Mouse (Mus musculus) cerebellum, postnatal 36 days (tissue): ENCODE data around the gene Slc16a8.
"Not testable (repeated sequence)": the region's sequence is repeated elsewhere in the genome, so short reads cannot be mapped to it uniquely, and the experiment has no call there.

ENCODE experiments used
- DNase-seq, 2 experiments: peaks; one replicate each; pipeline ENCODE4 v3.0.0; 2021 to 2022; ENCODE audit warnings: mixed read lengths in 2 of 2

Gene Slc16a8

DNA sequence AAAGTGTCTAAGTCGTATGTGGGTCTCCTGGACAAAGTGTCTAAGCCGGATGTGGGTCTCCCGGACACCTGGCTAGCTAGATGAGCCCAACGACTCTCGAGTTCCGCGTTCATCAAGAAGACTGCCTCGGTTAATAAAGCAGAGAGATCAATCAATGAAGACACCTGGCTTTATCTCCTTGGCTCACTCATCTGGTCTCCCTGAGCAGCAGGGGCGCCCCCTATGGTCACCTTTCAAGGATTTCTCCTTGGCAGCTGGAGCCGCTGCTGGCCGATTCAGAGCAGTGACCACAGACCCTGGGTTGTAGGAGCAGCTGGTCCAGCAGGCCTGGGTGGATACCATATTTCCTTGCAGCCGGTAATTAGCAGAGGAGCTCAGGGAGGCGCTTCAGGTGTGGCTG is 7.8 kb upstream of the Slc16a8 start:
- DNase-seq: no peak

DNA sequence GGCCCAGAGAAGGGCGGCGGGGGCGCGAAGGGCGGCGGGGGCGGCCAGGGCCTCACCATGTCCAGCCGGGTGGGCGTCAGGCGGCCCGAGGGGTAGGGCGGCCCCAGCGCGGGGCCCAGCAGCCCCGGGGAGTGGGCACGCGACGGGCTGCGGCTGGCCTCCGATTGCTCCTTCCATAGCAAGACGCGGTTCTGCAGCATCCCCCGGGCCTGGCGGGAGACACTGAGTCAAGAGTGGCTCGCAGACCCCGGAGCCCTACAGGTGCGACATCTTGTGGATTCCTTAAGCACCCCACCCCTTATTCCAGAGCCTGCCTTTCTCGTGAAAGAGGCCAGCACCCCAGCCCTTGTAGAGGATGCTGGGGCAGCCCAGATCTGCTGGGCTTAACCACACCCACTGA is 7.2 kb upstream of the Slc16a8 start:
- no peak for DNase-seq

DNA sequence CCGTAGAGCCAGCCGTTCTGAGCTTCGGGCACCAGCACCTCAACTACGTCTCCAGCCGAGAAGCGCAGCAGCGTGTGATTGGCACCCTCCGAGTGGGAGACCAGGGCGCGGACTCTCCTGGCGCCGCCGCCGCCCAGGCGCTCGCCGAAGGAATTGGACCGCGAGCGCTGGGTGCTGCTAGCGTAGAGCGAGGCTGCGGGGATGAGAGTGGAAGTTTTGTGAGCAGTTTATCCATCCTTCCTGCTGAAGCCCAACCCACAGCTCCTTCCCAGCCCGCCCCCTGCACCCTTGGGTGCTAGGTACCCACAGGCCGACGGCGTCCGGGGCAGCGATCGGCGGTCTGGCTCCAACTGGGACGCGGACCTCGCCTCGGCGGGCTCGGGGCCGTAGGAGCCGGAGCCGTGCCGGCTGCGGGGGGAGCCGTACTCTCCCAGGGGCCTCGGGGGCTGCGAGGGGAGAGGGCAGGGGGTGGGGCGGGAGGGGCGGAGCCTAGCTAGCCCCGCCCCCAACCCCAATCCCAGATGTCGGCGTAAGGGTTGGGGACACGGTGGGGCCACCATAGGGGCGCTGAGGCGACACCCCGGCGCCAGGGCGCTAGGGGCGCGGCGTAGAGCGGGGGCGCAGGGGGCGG is 6.6 kb upstream of the Slc16a8 start:
- DNase-seq: no peak

DNA sequence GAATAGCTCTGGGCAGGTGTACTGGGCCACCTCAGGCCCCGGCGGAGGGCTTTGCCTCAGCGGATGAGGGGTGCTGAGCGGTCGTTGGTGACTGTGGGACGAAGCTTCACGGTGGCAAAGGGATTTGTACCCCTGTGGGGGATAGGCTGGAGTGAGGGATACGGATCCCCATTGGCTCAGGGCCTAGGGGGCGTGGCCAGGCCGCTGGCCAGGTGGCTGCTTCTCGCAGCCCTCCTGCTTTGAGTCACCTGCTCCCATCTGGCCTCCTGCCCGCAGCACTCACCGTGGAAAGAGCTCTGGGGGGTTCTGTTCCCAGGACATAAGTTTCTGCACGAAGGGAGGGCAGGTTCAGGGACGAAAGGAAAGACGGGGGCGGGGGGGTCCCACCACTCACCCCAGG is 4.0 kb upstream of the Slc16a8 start:
- no peak for DNase-seq

DNA sequence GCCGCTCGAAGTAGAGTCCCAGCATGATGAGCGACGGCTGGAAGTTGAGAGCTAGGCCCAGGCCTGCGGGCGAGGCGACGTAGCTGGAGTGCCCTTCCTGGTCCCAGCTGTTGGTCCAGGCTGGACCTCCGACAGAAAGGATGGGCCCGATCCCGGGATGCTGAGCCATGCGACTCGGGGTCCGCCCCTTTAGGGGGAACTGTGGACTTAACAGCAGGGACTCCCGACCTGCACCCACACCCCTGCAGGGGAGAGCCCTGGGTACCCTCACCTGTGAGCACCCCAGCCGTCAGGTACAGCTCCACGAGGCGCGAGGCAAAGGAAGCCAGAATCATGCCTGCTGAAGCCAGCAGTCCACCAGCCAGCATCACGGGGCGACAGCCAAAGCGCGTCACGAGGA is 2.0 kb downstream of the Slc16a8 start:
- no peak for DNase-seq

DNA sequence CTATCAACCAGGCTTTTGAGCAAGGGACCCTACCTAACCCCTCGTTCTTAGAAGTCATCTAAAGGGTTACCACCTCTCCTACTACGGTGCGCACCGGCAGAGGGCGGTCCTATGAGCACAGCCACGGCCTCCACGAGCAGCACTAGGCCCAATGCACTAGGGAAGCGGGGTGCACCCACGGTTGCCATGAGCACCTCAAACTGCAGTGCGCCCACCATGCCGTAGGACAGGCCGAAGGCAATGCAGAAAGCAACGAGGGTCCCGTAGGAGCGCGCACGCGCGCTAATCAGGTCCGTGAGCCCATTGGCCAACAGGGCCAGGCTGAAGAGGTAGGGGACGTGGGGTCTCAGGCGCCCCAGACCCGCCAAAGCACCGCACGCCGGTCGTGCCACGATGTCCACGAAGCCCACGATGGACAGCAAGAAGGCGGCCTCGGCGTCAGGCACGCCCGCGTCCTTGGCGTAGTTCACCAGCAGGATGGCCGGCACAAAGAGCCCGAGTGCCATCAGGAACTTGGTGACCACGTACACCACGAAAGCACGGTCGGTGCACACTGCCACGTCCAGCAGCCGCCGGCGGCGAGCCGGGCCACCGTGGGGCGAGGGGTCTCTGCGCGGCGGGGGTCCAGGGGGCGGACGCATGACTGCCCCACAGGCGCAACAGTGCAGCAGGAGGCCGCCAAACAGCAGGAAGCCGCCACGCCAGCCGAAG is 2.6 kb downstream of the Slc16a8 start:
- peak; percentile 21 to 27 for DNase-seq

DNA sequence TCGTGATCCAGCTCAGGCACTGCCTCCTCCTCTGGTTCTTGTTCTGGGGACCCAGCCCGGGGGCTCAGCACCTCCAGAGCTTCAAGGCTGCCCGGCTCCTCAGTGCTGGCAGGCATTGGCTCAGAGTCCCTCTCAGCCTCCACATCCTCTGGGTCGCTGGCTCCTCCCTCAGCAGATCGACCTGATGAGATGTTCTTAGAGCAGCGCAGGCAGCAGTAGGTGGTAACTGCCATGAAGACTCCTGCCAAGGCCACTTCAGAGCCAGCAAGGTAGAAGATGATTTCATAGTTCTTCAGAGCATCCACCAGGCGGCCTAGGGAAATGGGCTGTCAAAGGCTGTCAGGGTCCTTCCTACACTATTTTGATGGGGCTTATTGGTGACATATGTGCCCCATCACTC is 3.4 kb downstream of the Slc16a8 start:
- DNase-seq: no peak

DNA sequence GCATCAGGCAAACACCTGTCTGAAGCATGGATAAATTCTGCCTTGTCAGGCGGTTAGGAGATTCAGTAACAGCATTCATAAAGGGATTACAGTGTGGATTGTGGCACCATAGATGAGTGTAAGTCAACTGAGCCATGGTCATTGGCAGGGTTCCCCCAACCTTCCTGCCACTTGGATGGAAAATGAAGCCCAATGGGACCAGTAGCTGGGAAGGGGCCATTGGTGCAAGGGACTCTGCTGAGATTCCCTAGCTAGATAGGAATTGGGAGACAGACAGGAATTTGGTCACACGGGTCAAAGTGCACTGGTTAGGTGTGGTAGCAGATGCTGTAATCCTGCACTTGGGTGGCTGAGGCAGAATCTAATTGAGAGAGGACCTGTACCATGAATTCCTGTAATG is 4.3 kb downstream of the Slc16a8 start:
- no peak for DNase-seq

DNA sequence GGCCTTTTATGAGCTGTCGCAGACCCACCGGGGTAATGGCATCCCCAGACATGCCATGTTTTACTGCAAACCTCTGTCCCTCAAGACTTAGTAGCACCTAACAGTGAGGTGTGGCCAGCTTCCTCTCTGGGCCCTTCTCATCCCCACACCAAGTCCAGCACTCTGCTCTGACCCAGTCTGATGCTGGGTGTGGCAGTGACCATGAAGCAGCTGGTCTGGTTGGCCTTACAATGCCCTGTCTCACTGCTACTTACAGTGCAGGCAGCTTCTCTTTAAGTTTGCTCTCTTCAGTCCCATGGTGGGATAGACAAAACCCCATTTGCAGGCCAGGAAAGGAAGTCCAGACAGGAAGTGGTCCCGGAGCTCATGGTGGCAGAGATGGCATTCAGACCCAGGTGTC is 9.2 kb downstream of the Slc16a8 start:
- DNase-seq: no peak

DNA sequence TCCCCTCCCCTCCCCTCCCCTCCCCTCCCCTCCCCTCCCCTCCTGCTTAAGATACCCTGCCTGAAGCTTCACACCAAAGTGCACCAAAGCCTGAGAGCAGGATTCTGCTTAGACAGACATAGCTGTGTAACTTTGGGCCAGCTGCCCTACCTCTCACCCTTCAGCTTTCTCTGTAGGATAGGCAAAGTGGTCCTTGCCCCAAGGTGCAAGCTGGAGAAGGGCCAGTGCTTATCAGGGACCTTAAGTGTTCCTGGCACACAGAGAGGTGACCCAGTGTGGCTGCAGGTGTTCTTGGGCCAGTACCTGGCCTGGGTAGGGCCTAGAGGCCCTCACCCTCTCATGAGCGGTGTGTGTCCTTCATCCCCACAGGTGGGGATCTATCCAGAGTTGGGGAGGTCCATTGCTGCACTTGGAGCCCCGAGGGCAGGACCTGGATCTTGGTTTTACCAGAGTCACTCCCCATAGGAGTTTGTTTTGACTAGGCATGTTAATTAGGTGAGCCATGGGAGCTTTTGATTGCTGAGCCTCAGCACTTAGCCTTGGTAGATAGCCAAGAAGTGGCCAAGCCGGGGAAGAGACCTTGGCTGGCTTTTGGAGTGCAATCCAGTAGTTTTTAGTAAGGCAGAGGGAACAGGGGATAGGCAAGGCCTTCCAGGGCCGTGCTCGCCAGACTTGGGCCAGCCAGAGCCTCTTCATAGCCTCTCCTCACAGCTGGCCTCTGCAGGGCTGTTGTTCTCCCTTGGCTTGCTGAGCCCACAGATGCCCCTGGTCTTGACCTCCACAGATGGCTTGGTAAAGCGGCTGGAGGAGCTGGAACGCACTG is 10.3 kb downstream of the Slc16a8 start:
- no peak for DNase-seq

DNA sequence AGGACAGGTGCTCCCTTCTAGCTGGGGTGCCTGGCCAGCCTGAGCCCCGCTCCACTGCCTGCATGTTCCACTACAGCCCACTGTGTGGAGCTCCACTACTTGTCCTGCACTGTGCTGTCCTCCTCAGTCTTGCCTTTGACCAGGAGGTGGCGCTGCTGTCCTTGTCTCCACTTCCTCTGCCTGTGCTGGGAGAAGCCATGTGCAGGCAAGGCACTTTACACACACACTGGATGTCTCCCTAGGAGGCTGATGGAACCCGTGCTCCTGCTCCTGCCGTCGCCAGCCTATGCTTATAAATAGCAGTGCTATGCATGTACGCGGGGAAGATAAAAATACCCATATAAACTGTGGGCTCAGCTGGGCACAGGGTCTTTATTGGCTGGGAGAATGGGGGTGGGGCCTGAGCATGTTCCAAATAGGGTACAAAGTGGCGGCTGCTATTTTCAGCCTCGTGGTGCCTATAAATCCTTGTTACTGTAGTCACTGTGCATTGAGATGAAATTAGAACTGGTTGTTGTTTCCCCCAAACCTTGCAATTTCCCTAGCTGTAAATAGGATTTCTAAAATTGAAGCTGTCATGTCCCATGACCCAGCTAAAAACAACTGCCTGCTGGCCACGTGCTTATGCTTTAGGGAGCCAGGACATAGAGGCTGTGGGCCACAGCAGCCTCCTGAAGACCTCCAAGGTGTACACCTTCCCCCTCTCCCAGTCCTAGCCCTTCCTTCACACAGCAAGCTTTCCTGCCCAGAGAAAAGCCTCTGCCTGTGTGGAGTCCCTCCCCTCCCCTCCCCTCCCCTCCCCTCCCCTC is 11.1 kb downstream of the Slc16a8 start:
- DNase-seq: peak; percentile 93 to 97

DNA sequence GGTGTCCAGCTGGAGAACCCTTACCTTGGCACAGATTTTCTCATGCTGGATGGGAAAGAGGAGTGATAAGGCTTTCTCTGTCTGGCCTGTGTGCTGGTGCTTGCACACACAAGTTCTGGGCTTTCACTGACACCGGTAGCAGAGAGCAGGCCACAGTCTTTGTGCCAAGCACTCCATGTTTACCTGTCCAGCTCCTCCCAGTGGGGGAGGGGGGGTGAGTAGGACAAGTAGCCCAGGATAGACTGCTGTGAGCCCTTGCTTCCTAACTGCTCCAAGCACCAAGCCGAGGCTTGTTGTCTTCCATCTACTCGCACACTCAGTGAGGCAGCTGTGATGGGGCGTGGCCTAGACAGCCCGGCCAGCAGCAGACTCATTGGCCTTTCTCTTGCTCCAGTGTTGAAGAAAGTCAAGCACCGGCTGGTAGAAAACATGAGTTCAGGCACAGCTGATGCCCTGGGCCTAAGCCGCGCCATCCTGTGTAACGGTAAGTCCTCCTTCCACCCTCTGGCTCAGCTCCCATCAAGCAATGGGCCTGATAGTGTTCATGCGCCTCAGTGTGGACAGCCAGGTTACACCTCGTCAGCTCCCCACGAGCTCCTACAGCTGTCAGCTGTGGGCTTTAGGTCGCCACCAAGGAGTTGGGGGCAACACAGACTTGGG is 11.9 kb downstream of the Slc16a8 start:
- no peak for DNase-seq

DNA sequence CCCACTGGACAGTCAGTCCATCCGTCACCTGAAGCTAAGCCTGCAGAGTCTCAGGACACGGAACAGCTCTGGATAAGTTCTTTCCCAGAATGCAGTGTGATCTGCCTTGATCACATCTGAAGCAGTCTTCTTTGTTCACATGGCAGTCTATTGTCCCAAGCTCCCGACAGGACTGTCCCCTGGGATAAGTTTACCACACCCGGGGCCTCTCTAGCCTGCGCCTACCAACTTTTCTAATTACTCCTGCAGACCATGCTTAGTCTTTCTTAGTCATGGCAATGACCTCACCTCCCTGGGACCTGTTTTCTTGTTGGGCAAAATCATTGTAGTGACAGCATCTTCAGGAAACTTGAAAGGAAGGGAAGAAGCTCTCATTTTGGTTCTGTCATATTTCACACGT is 16.5 kb downstream of the Slc16a8 start:
- no peak for DNase-seq

DNA sequence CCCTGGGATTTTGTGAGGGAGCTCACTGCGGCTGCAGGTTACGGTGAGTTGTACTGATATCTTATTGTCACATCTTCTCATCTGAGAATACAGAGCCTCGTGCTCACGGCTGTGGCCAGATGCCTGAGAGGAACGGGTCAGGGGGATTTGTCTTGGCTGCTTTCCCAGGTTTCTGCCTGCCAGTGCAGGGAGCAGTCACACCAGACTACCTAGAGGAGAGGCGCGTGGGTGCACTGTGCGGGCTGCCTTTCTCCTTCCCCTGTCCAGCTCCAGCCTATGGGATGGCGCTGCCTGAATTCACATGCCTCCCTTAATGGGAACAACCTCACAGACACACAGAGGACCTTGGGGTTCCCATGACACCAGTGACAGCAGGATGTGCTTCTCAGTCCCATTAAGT is 19.3 kb downstream of the Slc16a8 start:
- DNase-seq: no peak

DNA sequence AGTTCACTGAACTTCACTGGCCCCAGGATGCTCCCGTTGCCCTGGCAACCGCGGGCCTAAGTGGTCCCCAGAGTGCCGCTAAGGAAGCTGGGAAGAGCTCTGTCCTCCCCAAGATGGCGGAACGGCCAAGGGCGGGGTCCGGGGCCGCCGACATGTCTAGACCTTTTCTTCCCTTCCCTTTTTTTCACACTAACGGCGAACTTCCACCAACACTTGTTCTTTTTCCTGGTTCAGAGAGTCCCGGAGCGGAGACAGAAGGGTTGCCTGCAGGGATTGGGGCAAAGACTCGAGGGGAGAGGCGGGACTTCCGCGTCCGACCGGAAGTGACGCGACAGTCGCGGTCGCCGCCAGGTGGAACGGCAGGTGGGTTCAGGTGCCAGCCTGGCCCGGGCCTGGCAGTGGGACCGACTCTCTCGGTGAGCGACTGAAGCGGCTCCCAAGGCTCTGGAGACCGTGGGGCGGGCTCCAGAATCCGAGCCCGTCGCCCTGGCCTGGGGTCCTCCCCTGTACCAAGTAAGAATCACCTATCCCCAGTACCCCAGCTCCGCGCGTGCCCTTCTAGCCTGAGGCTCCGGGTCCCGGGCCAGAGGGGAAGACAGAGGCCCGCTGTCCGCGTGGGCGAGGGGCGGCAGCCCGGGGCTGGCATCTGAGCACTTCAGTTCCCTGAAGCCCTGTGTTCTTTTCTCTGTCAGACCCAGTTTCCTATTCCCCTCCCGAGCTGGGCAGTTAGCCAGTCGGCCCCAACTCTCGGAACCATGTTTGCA is 25.3 kb downstream of the Slc16a8 start, which contains the start of the genes Pick1 and Gm49486:
TSS of gene Pick1 (plus strand) at position 116 of the 764 bp plus-strand sequence.
TSS of gene Gm49486 (plus strand) at position 334 of the 764 bp plus-strand sequence.
- peak; percentile 92 to 95 for DNase-seq

DNA sequence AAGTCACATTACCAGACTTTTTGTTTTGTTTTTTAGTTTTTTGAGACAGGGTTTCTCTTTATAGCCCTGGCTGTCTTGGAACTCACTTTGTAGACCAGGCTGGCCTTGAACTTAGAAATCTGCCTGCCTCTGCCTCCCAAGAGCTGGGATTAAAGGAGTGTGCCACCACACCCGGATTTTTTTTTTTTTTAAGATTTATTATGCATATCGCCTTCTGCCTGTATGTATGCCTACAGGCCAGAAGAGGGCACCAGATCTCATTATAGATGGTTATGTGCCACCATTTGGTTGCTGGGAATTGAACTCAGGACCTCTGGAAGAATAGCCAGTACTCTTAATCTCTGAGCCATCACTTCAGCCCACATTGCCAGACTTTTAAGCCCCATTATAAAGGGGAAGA is 28.8 kb downstream of the Slc16a8 start:
- DNase-seq: not testable (repeated sequence)

DNA sequence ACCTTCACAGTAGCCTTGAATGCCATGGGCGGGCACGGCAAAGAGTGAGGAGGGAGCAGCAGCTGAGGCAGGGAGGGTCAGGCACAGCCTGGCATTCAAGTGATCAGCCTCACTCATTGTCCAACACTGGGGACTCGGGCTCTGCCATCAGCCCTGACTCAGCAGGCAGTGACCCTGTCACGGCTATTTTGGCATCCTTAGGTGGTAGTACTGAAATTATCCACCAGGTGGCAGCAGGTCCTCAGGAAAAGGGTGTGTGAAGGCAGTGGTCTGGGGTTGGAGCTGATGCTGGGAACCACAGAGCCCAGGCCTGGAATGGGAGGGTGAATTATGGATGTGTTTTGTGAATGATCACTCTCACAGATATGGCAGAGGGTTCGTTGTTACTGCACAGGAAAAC is 29.9 kb downstream of the Slc16a8 start:
- DNase-seq: peak; percentile 84 to 91

DNA sequence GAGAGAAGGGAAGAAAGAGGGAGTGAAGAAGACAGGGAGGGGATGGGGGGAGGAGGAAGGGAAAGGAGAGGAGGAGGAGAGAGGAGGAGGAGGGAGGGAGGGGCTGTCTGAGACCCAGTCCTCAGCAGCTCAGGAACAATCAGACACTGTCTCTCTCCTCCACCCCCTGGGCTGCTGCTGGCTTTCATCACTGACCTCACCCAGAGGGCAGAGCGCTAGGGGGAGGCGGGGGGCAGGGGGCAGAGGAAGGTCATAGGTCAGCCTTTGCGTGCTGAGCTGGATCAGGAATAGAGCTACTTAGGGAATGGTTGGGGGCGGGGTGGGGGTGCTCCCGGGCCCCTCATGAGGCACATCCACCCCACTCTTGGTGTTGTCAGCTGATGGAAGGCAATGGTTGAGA is 30.9 kb downstream of the Slc16a8 start:
- no peak for DNase-seq

DNA sequence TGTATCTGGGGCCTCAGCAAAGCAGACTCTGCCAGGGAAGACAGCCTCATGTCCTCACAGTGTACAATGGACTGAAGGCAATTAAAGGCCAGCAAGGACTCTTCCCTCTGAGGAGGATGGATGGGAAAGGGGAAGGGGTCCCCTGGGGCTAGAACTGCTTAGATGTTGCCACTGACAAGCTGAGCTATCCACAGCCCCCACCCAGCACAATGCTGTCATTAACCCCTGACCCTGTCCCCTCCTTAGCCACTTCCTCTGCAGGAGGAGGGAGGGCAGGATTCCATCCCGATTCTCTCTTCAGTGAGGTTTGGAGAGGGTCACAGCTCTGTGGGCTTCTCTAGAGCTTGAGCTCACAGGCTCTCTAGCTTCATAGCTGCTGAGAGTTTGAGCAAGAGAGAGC is 35.0 kb downstream of the Slc16a8 start:
- no peak for DNase-seq

DNA sequence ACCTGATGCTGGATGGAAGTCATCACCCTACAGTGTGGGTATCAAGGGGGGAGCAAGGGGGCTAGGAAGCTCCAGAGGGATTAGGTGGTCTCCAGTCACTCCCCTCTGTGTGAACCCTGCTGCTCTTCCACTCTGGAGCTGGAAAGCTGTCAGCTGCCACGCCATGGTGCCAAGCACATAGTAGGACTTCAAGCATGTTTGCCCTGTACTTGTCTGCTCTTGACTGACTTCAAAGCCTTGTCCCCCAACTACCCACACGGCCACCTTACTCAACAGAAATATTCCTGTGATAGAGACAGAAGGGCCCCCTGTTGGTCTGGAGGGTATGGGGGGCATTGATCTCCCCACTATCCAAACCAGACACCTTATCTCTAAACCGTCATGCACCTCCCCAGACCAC is 38.4 kb downstream of the Slc16a8 start:
- no peak for DNase-seq

DNA sequence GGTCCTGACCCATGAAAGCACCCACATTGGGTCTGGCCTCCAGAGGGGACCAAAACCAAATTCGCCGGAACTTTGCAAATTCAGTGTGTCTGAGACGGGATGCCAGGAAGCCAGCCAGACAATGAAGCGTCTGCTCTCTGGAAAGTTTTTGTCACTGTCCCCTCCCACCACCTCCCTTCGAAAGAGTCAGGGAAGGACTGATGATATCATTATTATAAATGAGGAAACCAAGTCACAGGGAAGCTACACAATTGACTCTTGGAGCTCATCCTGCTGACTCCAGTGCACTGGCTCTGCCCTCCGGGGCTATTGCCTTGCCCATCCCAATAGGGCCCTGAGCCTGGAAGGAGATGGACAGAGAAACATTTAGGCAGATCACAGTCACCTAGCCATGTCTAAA is 41.0 kb downstream of the Slc16a8 start:
- DNase-seq: no peak
